Mouse (Mus musculus) embryonic facial prominence, embryonic 11.5 days (tissue): ENCODE measurements at regions not wholly inside any gene's neighbourhood (a gene's known extent, or its start where the extent isn't known, plus 50 kb on each side); places are given as distances from the start of the nearest gene placed in this dataset.
A peak's percentile ranks its signal among the peaks of the same experiment; 100 is the strongest.

ENCODE experiments used
- ATAC-seq: fragments of 200-750 bp; cut with Nextera tagmentation; replicated peaks from 2 replicates; pipeline ENCODE4 v1.8.0; 2017; ENCODE audit warnings: low read depth; ENCODE audit not compliant: insufficient number of reproducible peaks, low FRiP score, low TSS enrichment
- DNase-seq: peaks from one replicate; pipeline ENCODE4 v3.0.0-alpha.2; 2015; ENCODE audit warnings: low spot score
- H3K27ac ChIP-seq: fragments of 300-500 bp; sonication (generic); replicated peaks from 2 replicates; pipeline ENCODE4 v1.5.1; 2014; ENCODE audit warnings: mild to moderate bottlenecking, low read depth, low read length, control low read depth
- H3K27me3 ChIP-seq: fragments of 300-500 bp; sonication (generic); 2 replicates; pipeline ENCODE4 v1.6.1; 2014; ENCODE audit warnings: mild to moderate bottlenecking, low read length, moderate library complexity, mixed read lengths; ENCODE audit not compliant: control insufficient read depth, insufficient read depth
- H3K36me3 ChIP-seq: fragments of 300-500 bp; sonication (generic); replicated peaks from 2 replicates; pipeline ENCODE4 v1.6.1; 2014; ENCODE audit warnings: low read depth, mild to moderate bottlenecking, low read length, moderate library complexity, mixed read lengths; ENCODE audit not compliant: control insufficient read depth, insufficient read depth
- H3K4me1 ChIP-seq: fragments of 300-500 bp; sonication (generic); 2 replicates; pipeline ENCODE4 v1.6.1; 2014; ENCODE audit warnings: low read length, mixed read lengths; ENCODE audit not compliant: control insufficient read depth, insufficient read depth
- H3K4me2 ChIP-seq: fragments of 300-500 bp; sonication (generic); 2 replicates; pipeline ENCODE4 v1.6.1; 2014; ENCODE audit warnings: low read depth, mild to moderate bottlenecking, control low read depth, low read length, moderate library complexity
- H3K4me3 ChIP-seq: fragments of 300-500 bp; sonication (generic); 2 replicates; pipeline ENCODE4 v1.5.1; 2014; ENCODE audit warnings: low read depth, low read length, control low read depth
- H3K9ac ChIP-seq: fragments of 300-500 bp; sonication (generic); replicated peaks from 2 replicates; pipeline ENCODE4 v1.6.1; 2014; ENCODE audit warnings: mild to moderate bottlenecking, control low read depth, low read length
- H3K9me3 ChIP-seq: fragments of 300-500 bp; sonication (generic); replicated peaks from 2 replicates; pipeline ENCODE4 v1.6.1; 2016; ENCODE audit warnings: mild to moderate bottlenecking, low read length, inconsistent platforms, mixed read lengths; ENCODE audit not compliant: control insufficient read depth
- WGBS: fragments of 180-500 bp; shearing (Covaris S2); extraction: QIAGEN DNeasy Blood & Tissue Kit; methylation state at CpG from one replicate; pipeline ENCODE4 v1.1.7; 2014; 5-methylcytosine and 5-hydroxymethylcytosine counted together

GRCm38 (mm10) chr5:29870537-29870936 is 134.8 kb upstream of the Gm5129 start:
- no peak for ATAC-seq
- Histone ChIP-seq H3K27ac (no peak overlapping the region), H3K4me2 (no peak overlapping the region), H3K4me1 (no peaks in the 10 kb centered on the region), H3K9ac (no peak overlapping the region), H3K36me3 (no peaks in the 10 kb centered on the region), H3K4me3 (no peak overlapping the region), H3K9me3 (no peaks in the 10 kb centered on the region), H3K27me3 (no peaks in the 10 kb centered on the region)
- DNase-seq = no peak
- WGBS = 78% methylated on average over 3 of the region's 3 CpGs

GRCm38 (mm10) chr5:29875451-29875850 is 137.5 kb upstream of the Il6 start:
- H3K4me3 ChIP-seq = no peak overlapping the region
- no peaks in the 10 kb centered on the region for H3K27me3 ChIP-seq
- no peaks in the 10 kb centered on the region for H3K36me3 ChIP-seq
- no peak overlapping the region for H3K27ac ChIP-seq
- H3K4me2 ChIP-seq = no peak overlapping the region
- H3K4me1 ChIP-seq = no peaks in the 10 kb centered on the region
- WGBS = 54% methylated on average over 1 of the region's 1 CpGs
- ATAC-seq = no peak
- DNase-seq = no peak
- H3K9ac ChIP-seq = no peak overlapping the region
- H3K9me3 ChIP-seq = no peaks in the 10 kb centered on the region

- 76% methylated on average over 4 of the region's 4 CpGs for WGBS
- H3K4me2 ChIP-seq = no peak overlapping the region
- H3K9me3 ChIP-seq = no peaks in the 10 kb centered on the region
- ATAC-seq (no peak), DNase-seq (no peak)
- no peaks in the 10 kb centered on the region for H3K27me3 ChIP-seq
- no peaks in the 10 kb centered on the region for H3K36me3 ChIP-seq
- no peak overlapping the region for H3K27ac ChIP-seq
- no peaks in the 10 kb centered on the region for H3K4me1 ChIP-seq
- H3K9ac ChIP-seq = no peak overlapping the region
- no peak overlapping the region for H3K4me3 ChIP-seq
Observed at GRCm38 (mm10) chr5:29887267-29887841, 125.6 kb upstream of the Il6 start.

GRCm38 (mm10) chr5:29892344-29892743 is 120.6 kb upstream of the Il6 start:
- Histone ChIP-seq H3K4me2 (no peak overlapping the region), H3K36me3 (no peaks in the 10 kb centered on the region), H3K4me3 (no peak overlapping the region), H3K9me3 (no peaks in the 10 kb centered on the region), H3K27ac (no peak overlapping the region), H3K9ac (no peak overlapping the region), H3K27me3 (no peaks in the 10 kb centered on the region), H3K4me1 (no peaks in the 10 kb centered on the region)
- 56% methylated on average over 2 of the region's 2 CpGs for WGBS
- no peak for DNase-seq
- ATAC-seq = no peak

- peak; percentile 55 for DNase-seq
- no peak for ATAC-seq
- H3K9ac ChIP-seq = no peak overlapping the region
- no peaks in the 10 kb centered on the region for H3K27me3 ChIP-seq
- H3K9me3 ChIP-seq = no peaks in the 10 kb centered on the region
- no peaks in the 10 kb centered on the region for H3K36me3 ChIP-seq
- WGBS = 63% methylated on average over 2 of the region's 2 CpGs
- H3K4me2 ChIP-seq = no peak overlapping the region
- no peaks in the 10 kb centered on the region for H3K4me1 ChIP-seq
- no peak overlapping the region for H3K4me3 ChIP-seq
- H3K27ac ChIP-seq = no peak overlapping the region
Observed at GRCm38 (mm10) chr5:29892861-29893260, 120.1 kb upstream of the Il6 start.

GRCm38 (mm10) chr5:29893829-29894228 is 119.1 kb upstream of the Il6 start:
- Histone ChIP-seq H3K27me3 (no peaks in the 10 kb centered on the region), H3K27ac (no peak overlapping the region), H3K9me3 (no peaks in the 10 kb centered on the region), H3K36me3 (no peaks in the 10 kb centered on the region), H3K4me2 (no peak overlapping the region), H3K4me3 (no peak overlapping the region), H3K4me1 (no peaks in the 10 kb centered on the region), H3K9ac (no peak overlapping the region)
- WGBS = 52% methylated on average over 5 of the region's 5 CpGs
- no peak for DNase-seq
- ATAC-seq = no peak

- H3K36me3 ChIP-seq = no peaks in the 10 kb centered on the region
- no peak overlapping the region for H3K27ac ChIP-seq
- H3K27me3 ChIP-seq = no peaks in the 10 kb centered on the region
- no peaks in the 10 kb centered on the region for H3K9me3 ChIP-seq
- 0 out of 2 replicates have a peak overlapping the region, but pooled peaks have one; percentile 22 for H3K9ac ChIP-seq
- H3K4me1 ChIP-seq = no peaks in the 10 kb centered on the region
- ATAC-seq = no peak
- no peak for DNase-seq
- 52% methylated on average over 9 of the region's 9 CpGs for WGBS
- H3K4me3 ChIP-seq = no peak overlapping the region
- no peak overlapping the region for H3K4me2 ChIP-seq
Observed at GRCm38 (mm10) chr5:29894606-29895595, 118.0 kb upstream of the Il6 start.

- Histone ChIP-seq H3K36me3 (no peaks in the 10 kb centered on the region), H3K4me2 (no peak overlapping the region), H3K9me3 (no peaks in the 10 kb centered on the region), H3K4me1 (no peaks in the 10 kb centered on the region), H3K27me3 (no peaks in the 10 kb centered on the region), H3K27ac (no peak overlapping the region), H3K9ac (no peak overlapping the region), H3K4me3 (no peak overlapping the region)
- DNase-seq = no peak
- ATAC-seq = no peak
Observed at GRCm38 (mm10) chr5:29897617-29898016, 115.3 kb upstream of the Il6 start.
